Mouse (Mus musculus): ENCODE measurements at regions not wholly inside any gene's neighbourhood (a gene's known extent, or its start where the extent isn't known, plus 50 kb on each side); places are given as distances from the start of the nearest gene placed in this dataset.

- Histone ChIP-seq H3K9ac (replicated peaks) (no peak overlapping the region), H3K4me2 (ENCODE audit: low read depth) (no peak overlapping the region), H3K4me1 (replicated peaks; ENCODE audit: control insufficient read depth in 2 of 2, insufficient read depth in 2 of 2, low read length in 1 of 2) (no peaks in the 10 kb centered on the region), H3K36me3 (replicated peaks; ENCODE audit: control insufficient read depth, insufficient read depth, low read depth) (no peaks in the 10 kb centered on the region), H3K4me3 (ENCODE audit: insufficient read depth in 1 of 2, low read depth in 2 of 2, low read length in 2 of 2) (no peak overlapping the region), H3K9me3 (ENCODE audit: control insufficient read depth, low read length) (no peaks in the 10 kb centered on the region), H3K27ac (no peak overlapping the region), H3K27me3 (ENCODE audit: control insufficient read depth, insufficient read depth, low read length) (no peaks in the 10 kb centered on the region)
- ATAC-seq (ENCODE audit: insufficient read depth) = no peak
- 44% methylated on average over 1 of the region's 1 CpGs for WGBS (ENCODE audit: insufficient replicate concordance)
- TF ChIP-seq EP300 (IDR thresholded peaks at IDR 0.05; ENCODE audit: low read depth) = no peak
- no peak for TF ChIP-seq CTCF (IDR thresholded peaks at IDR 0.05; ENCODE audit: low read depth)
- DNase-seq (ENCODE audit: low read depth in 3 of 3, low spot score in 3 of 3) = no peak
These were observed 299.0 kb downstream of the Fam84b start for GRCm38 (mm10) chr15:60554587-60554986.

- H3K9me3 ChIP-seq (ENCODE audit: control insufficient read depth, low read length) = no peaks in the 10 kb centered on the region
- no peak overlapping the region for H3K9ac ChIP-seq (replicated peaks)
- no peak overlapping the region for H3K4me2 ChIP-seq (ENCODE audit: low read depth)
- H3K27me3 ChIP-seq (ENCODE audit: control insufficient read depth, insufficient read depth, low read length) = no peaks in the 10 kb centered on the region
- no peaks in the 10 kb centered on the region for H3K36me3 ChIP-seq (replicated peaks; ENCODE audit: control insufficient read depth, insufficient read depth, low read depth)
- H3K4me1 ChIP-seq (replicated peaks; ENCODE audit: control insufficient read depth in 2 of 2, insufficient read depth in 2 of 2, low read length in 1 of 2) = no peaks in the 10 kb centered on the region
- WGBS (ENCODE audit: insufficient replicate concordance) = 57% methylated on average over 7 of the region's 7 CpGs
- H3K4me3 ChIP-seq (ENCODE audit: insufficient read depth in 1 of 2, low read depth in 2 of 2, low read length in 2 of 2) = no peak overlapping the region
- TF ChIP-seq CTCF (IDR thresholded peaks at IDR 0.05; ENCODE audit: low read depth) (no peak), EP300 (IDR thresholded peaks at IDR 0.05; ENCODE audit: low read depth) (no peak)
- no peak for DNase-seq (ENCODE audit: low read depth in 3 of 3, low spot score in 3 of 3)
- no peak overlapping the region for H3K27ac ChIP-seq
- no peak for ATAC-seq (ENCODE audit: insufficient read depth)
These were observed 305.5 kb downstream of the Fam84b start for GRCm38 (mm10) chr15:60548045-60548444.

- TF ChIP-seq CTCF (IDR thresholded peaks at IDR 0.05; ENCODE audit: low read depth) = no peak
- TF ChIP-seq EP300 (IDR thresholded peaks at IDR 0.05; ENCODE audit: low read depth) = no peak
- Histone ChIP-seq H3K4me2 (ENCODE audit: low read depth) (no peak overlapping the region), H3K4me1 (replicated peaks; ENCODE audit: control insufficient read depth in 2 of 2, insufficient read depth in 2 of 2, low read length in 1 of 2) (no peaks in the 10 kb centered on the region), H3K27ac (no peak overlapping the region), H3K4me3 (ENCODE audit: insufficient read depth in 1 of 2, low read depth in 2 of 2, low read length in 2 of 2) (no peak overlapping the region), H3K36me3 (replicated peaks; ENCODE audit: control insufficient read depth, insufficient read depth, low read depth) (no peaks in the 10 kb centered on the region), H3K9ac (replicated peaks) (no peak overlapping the region), H3K9me3 (ENCODE audit: control insufficient read depth, low read length) (no peaks in the 10 kb centered on the region), H3K27me3 (ENCODE audit: control insufficient read depth, insufficient read depth, low read length) (no peaks in the 10 kb centered on the region)
- ATAC-seq (ENCODE audit: insufficient read depth) = no peak
- WGBS (ENCODE audit: insufficient replicate concordance) = 51% methylated on average over 4 of the region's 4 CpGs
- no peak for DNase-seq (ENCODE audit: low read depth in 3 of 3, low spot score in 3 of 3)
These were observed 316.4 kb downstream of the Fam84b start for GRCm38 (mm10) chr15:60537191-60537590.

GRCm38 (mm10) chr15:60534701-60535100 lies 318.9 kb downstream of the Fam84b start:
- Histone ChIP-seq H3K27ac (no peak overlapping the region), H3K9ac (replicated peaks) (no peak overlapping the region), H3K4me1 (replicated peaks; ENCODE audit: control insufficient read depth in 2 of 2, insufficient read depth in 2 of 2, low read length in 1 of 2) (no peaks in the 10 kb centered on the region), H3K27me3 (ENCODE audit: control insufficient read depth, insufficient read depth, low read length) (no peaks in the 10 kb centered on the region), H3K9me3 (ENCODE audit: control insufficient read depth, low read length) (no peaks in the 10 kb centered on the region), H3K4me2 (ENCODE audit: low read depth) (no peak overlapping the region), H3K36me3 (replicated peaks; ENCODE audit: control insufficient read depth, insufficient read depth, low read depth) (no peaks in the 10 kb centered on the region), H3K4me3 (ENCODE audit: insufficient read depth in 1 of 2, low read depth in 2 of 2, low read length in 2 of 2) (no peak overlapping the region)
- no peak for ATAC-seq (ENCODE audit: insufficient read depth)
- no peak for DNase-seq (ENCODE audit: low read depth in 3 of 3, low spot score in 3 of 3)
- 69% methylated on average over 9 of the region's 9 CpGs for WGBS (ENCODE audit: insufficient replicate concordance)
- no peak for TF ChIP-seq CTCF (IDR thresholded peaks at IDR 0.05; ENCODE audit: low read depth)
- no peak for TF ChIP-seq EP300 (IDR thresholded peaks at IDR 0.05; ENCODE audit: low read depth)

- H3K4me2 ChIP-seq (ENCODE audit: low read depth) = no peak overlapping the region
- TF ChIP-seq CTCF (IDR thresholded peaks at IDR 0.05; ENCODE audit: low read depth) = no peak
- no peak for TF ChIP-seq EP300 (IDR thresholded peaks at IDR 0.05; ENCODE audit: low read depth)
- H3K36me3 ChIP-seq (replicated peaks; ENCODE audit: control insufficient read depth, insufficient read depth, low read depth) = no peaks in the 10 kb centered on the region
- no peak for DNase-seq (ENCODE audit: low read depth in 3 of 3, low spot score in 3 of 3)
- H3K27ac ChIP-seq = no peak overlapping the region
- H3K4me1 ChIP-seq (replicated peaks; ENCODE audit: control insufficient read depth in 2 of 2, insufficient read depth in 2 of 2, low read length in 1 of 2) = no peaks in the 10 kb centered on the region
- no peak overlapping the region for H3K9ac ChIP-seq (replicated peaks)
- no peak overlapping the region for H3K4me3 ChIP-seq (ENCODE audit: insufficient read depth in 1 of 2, low read depth in 2 of 2, low read length in 2 of 2)
- H3K9me3 ChIP-seq (ENCODE audit: control insufficient read depth, low read length) = no peaks in the 10 kb centered on the region
- WGBS (ENCODE audit: insufficient replicate concordance) = 64% methylated on average over 2 of the region's 2 CpGs
- ATAC-seq (ENCODE audit: insufficient read depth) = no peak
- no peaks in the 10 kb centered on the region for H3K27me3 ChIP-seq (ENCODE audit: control insufficient read depth, insufficient read depth, low read length)
These were observed 336.8 kb downstream of the Fam84b start for GRCm38 (mm10) chr15:60516810-60517209.

All from liver, embryonic 14.5 days (tissue).